Mouse (Mus musculus) lung, adult 10 weeks (tissue): ENCODE data around the gene B3gnt9. TPM values are rescaled to one million over a fixed set of nuclear protein-coding genes. Genes with fewer than 3 reads are reported as not detected.

Experiments
- polyA plus RNA-seq: library from polyadenylated mRNA; stranded (reverse); fragments of 350-450 nt; fragmentation: Illumina TruSeq; extraction: RNeasy Lipid Tissue Mini Kit (QIAGEN cat#74804); gene quantifications from one replicate; pipeline ENCODE4 v1.2.3, GENCODE M21; 2014; ENCODE audit warnings: low read depth, low replicate concordance; ENCODE audit not compliant: insufficient read depth

The B3gnt9 gene
- polyA plus RNA-seq: 8.7 TPM

GRCm38 (mm10) chr8:105254966-105255350, at the start of gene B3gnt9:
Gene B3gnt9 (minus strand): TSS chr8:105255153.

DNA sequence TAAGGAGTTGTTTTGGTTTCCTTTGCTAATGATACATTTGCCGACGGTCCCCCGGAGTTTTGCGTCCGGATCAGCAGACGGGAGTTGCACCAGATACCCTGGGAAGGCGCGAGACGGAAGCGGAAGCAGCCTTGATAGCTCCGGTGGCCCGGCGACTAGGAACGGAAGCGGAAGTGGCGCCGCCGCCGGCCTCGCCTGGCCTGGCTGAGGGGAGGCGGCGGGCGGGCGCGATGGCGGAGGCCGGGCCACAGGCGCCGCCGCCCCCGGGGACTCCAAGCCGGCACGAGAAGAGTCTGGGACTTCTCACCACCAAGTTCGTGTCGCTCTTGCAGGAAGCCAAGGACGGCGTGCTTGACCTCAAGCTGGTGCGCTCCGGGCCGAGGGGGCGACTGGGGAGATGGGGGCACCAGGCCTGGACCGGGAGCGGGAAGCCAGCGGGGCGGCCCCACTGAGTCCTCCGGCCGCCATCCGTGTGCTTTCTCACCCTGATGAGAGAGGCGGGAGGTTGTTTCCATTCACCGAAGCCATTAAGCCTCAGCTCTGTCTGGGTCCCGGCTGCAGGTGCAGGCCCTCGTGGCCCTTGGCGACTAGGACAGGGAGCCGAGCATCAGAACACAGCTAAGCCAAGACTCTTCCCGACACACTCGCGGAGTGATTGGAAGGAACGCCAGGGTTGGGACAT, 42.7 kb upstream of the B3gnt9 start, which contains the start of gene E2f4:
Gene E2f4 (plus strand): TSS at position 153 of the 682 bp plus-strand sequence.

DNA sequence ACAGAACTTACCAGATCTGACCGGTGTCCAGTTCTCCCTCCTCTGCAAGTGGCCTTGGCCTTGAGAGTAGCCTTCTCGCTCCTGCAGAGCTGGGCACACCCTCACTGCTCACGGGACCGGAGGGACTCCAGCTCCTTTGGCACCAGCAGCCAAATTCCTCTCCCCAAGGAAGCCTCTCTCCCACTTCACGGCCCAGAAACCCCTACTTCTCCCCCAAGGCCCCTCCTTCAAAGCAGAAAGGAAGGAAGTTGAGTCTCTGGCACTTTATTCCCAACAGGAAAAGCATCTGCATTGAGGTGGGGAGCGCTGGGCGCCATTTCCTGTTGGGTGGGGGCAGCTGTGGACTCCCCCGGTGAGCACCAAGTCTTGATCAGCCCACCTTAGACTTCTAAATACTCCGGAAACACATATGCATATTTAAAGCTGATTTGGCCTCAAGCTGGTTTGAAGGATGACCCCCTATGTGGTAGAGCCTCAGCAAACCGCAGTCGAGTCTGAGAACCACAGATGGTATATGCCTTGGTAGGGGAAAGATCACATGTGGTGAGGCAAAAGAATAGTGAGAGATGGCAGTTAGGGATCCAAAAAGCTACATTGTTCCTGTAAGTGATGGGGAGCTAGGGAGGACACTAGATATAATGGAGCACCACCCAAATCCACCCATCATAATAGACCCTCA, 41.1 kb upstream of the B3gnt9 start, which contains the start of gene Exoc3l:
Gene Exoc3l (minus strand): TSS at position 207 of the 679 bp plus-strand sequence.

DNA sequence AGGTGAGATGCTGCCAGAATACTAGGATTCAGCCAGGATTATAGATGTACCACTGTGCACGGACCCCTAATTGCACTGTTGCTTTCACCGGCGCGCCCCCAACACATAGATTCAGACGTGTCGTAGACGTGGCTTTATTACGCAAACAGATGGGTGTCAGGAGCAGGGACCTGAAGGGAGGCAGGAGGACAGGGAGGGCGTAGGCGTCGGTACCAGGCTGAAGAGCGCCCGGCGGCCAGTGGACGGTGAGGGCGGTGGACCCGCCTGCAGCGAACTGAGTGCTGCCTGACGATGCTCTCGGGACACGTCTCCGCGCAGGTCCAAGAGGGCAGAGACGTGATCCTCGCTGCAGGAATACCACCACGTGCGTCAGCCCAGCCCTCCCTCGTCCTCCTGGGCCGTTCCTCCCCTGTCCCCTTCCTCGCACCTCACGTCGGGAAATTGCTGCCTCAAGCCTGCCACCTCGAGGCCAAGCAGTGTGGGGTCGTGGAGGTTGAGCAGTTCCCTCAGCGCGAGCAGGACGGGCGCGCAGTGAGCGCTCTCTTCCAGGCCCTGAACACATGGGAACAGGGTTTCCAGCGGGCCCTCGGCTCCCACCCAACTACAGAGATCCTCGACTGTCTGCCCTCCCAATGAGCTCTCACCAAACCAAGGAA, 35.0 kb upstream of the B3gnt9 start, which contains the start of gene 4931428F04Rik:
Gene 4931428F04Rik (minus strand): TSS at position 60 of the 656 bp plus-strand sequence.

DNA sequence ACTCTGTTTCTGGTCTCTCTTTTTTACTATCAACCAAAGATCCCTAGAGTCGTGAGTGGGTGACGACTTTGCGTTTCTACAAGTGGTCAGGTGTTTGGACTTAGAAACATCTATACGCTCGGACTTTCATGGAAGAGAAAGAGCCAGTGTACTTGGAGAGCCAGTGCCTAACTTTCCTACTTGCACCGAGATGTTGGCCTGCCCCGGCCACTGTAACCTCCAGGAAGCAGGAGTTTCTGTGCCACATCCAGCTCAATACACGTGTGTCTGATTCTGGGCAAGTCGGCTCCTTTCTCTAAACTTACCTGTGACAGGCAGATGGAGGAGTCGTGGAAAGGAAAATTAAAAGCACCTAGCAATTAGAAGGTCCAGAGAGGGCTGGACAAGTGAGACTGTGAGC, 20.9 kb upstream of the B3gnt9 start, which contains the start of gene Nol3:
Gene Nol3 (plus strand): TSS at position 301 of the 400 bp plus-strand sequence.

GRCm38 (mm10) chr8:105269461-105269947, 14.6 kb upstream of the B3gnt9 start, which contains the start of gene Hsf4:
Gene Hsf4 (plus strand): TSS chr8:105269801.

GRCm38 (mm10) chr8:105264024-105264982, 9.3 kb upstream of the B3gnt9 start, which contains the start of the genes Tradd and Fbxl8:
Gene Tradd (minus strand): TSS chr8:105264609.
Gene Fbxl8 (plus strand): TSS chr8:105264648.

DNA sequence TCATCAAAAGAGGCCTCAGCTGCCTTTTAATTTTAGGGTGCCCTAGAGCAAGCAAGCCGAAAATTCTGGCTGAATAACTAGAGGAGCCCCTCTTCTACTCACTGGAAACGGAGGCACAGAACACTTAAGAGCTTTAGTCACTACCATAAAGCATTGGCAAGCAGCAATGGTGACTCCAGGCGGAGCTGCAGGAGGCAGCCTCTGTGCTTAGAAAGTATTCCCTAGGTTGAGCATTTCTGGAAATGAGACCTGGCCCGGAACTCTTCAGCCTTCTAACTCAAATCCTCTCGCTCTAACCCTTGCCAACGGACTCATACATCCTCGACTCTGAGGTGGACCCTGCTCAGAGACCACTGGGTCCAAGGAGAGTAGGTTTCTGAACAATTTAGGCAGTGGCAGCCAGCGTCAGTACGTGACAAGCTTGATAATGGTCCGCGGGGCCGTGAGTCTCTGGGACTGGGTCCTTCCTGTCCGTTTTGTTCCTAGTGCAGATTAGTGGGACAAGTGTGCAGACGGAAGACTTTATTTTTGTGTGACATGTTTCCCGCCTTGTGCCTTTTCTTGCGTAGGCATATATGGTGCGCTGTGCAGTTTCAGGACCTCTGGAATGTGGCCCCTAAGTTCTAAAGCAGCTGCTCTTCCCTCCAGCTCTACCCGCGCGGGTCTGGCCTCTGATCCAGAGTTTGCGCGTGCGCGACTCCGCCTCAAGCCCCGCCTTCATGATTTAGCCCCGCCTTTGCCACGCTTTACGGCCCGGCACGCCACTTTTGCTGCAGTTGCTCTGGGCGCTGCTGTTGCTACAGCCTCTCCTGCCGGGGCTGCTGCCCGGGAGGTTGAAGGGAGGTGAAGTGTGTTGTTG, 30.3 kb downstream of the B3gnt9 start, which contains the start of gene D230025D16Rik:
Gene D230025D16Rik (plus strand): TSS at position 733 of the 859 bp plus-strand sequence.

Other genes starting within 250 kb of the B3gnt9 start
- gene Ces3a, start 206.6 kb downstream of the B3gnt9 start, polyA plus RNA-seq: not detected
- not detected for gene Ces3b, start 171.4 kb downstream of the B3gnt9 start, polyA plus RNA-seq
- gene Ces4a, start 123.4 kb downstream of the B3gnt9 start, polyA plus RNA-seq: not detected
- gene Cbfb, start 84.5 kb downstream of the B3gnt9 start, polyA plus RNA-seq: 23.6 TPM
- gene D230025D16Rik, start 30.0 kb downstream of the B3gnt9 start, polyA plus RNA-seq: 38.2 TPM
- 16.5 TPM for gene Tradd, start 9.5 kb upstream of the B3gnt9 start, polyA plus RNA-seq
- gene Fbxl8, start 9.5 kb upstream of the B3gnt9 start, polyA plus RNA-seq: 4.6 TPM
- 7.8 TPM for gene Hsf4, start 14.6 kb upstream of the B3gnt9 start, polyA plus RNA-seq
- 8.8 TPM for gene Nol3, start 21.0 kb upstream of the B3gnt9 start, polyA plus RNA-seq
- gene 4931428F04Rik, start 34.7 kb upstream of the B3gnt9 start, polyA plus RNA-seq: 1.3 TPM
- 11.1 TPM for gene Exoc3l, start 40.9 kb upstream of the B3gnt9 start, polyA plus RNA-seq
- gene E2f4, start 42.5 kb upstream of the B3gnt9 start, polyA plus RNA-seq: 36.6 TPM
- 14.7 TPM for gene Elmo3, start 50.4 kb upstream of the B3gnt9 start, polyA plus RNA-seq
- 1.3 TPM for gene Lrrc29, start 71.1 kb upstream of the B3gnt9 start, polyA plus RNA-seq
- gene Tmem208, start 71.2 kb upstream of the B3gnt9 start, polyA plus RNA-seq: 113 TPM
- gene Fhod1, start 92.8 kb upstream of the B3gnt9 start, polyA plus RNA-seq: 28.9 TPM
- gene Slc9a5, start 93.7 kb upstream of the B3gnt9 start, polyA plus RNA-seq: 1.9 TPM
- 0.29 TPM for gene Plekhg4, start 118.1 kb upstream of the B3gnt9 start, polyA plus RNA-seq
- gene Kctd19, start 158.3 kb upstream of the B3gnt9 start, polyA plus RNA-seq: 0.21 TPM
- gene Lrrc36, start 158.4 kb upstream of the B3gnt9 start, polyA plus RNA-seq: 6.2 TPM
- gene Tppp3, start 216.4 kb upstream of the B3gnt9 start, polyA plus RNA-seq: 588 TPM
- gene Zdhhc1, start 241.7 kb upstream of the B3gnt9 start, polyA plus RNA-seq: 33.8 TPM